Mouse (Mus musculus): ENCODE data around the gene Gm33543.

GRCm38 (mm10) chr10:95891214-95891960 lies 48.7 kb upstream of the Gm33543 start:
- TF ChIP-seq EP300 (IDR thresholded peaks at IDR 0.05; ENCODE audit: insufficient read depth, low read depth, low read length) (peak; percentile 98), CTCF (IDR thresholded peaks at IDR 0.05; ENCODE audit: low read depth, low read length) (no peak), POLR2A (IDR thresholded peaks at IDR 0.05; ENCODE audit: insufficient read depth, low read length) (no peak)

Measured in ES-Bruce4 (cell line).